Mouse (Mus musculus): Measurements from ENCODE around the gene Mtg1.

The Mtg1 gene

DNA sequence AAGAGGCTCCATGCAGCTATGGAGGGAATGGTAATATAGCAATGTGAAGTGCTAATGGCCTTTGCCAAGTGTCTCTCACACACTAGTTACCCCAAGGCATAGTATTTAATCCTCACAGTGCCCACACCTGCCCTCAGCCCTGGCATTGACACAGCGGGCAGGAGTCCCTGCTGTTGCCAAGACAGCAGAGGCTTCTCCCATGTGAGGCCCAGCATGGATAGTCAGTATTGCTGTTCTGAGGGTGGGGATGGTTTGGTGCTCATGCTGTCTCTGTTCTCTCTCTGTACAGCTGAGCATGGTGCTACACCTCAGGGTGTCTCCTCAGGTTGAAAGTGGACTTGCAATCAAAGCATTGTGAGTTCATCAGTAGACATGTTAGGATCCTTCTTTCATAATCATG, 53.1 kb downstream of the Mtg1 start:
- DNase-seq, result no peak

DNA sequence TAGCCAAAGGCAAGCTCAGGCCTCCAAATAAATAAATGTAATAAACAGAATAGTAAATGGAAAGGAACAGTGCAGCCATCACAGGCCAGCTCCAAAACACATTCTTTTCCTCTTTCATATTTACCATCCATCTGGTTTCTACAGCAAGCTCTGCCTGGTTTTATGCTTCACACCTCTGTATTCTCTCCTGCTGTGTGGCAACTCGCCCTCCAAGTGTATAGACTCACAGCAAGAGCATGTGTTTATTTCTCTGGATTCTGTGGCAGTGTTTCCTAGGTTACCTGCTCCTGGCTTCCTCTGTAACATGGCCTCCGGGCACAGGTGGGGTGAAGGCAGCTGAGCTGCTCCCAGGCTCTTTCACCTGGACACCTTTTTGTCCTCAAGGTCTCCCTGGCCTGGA, 55.1 kb downstream of the Mtg1 start:
- DNase-seq, result no peak

DNA sequence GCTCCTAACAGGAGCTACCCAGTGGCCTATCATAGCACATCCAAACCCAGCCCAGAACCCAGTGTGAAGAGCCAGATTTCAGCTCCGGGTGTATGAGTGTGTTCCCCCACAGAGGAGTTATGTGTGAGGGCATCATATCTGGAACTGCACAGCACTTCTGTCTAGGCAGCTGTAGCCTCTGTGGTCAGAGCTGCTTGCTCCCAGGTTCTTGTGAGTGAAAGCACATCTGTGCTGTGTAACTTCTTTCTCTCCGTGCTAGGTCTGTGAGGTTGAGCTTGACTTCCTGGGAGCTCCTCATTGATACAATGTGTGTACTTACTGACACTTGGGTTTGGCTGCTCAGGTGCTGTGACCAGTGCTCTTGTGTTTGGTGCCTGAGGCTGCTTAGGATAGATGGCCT, 55.5 kb downstream of the Mtg1 start:
- no peak for DNase-seq

DNA sequence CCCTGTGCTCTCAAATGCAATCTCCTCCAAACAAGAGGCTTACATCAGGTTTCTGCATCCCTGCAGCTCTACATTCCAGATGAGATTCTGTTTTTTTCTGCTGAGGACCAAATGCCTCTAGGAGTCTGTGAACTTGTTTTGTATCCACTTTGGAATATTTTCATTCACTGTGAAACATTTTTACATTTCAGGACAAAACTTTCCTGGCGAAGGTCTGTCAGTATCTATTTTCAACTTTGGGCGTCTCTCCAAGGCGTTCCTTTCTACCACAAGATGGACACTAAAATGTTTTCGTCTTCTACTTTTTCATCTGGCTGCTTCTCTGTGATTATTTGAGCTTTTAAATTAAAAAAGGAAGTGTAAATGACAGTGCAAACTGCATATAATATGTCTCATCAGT, 56.7 kb downstream of the Mtg1 start:
- DNase-seq, result no peak

DNA sequence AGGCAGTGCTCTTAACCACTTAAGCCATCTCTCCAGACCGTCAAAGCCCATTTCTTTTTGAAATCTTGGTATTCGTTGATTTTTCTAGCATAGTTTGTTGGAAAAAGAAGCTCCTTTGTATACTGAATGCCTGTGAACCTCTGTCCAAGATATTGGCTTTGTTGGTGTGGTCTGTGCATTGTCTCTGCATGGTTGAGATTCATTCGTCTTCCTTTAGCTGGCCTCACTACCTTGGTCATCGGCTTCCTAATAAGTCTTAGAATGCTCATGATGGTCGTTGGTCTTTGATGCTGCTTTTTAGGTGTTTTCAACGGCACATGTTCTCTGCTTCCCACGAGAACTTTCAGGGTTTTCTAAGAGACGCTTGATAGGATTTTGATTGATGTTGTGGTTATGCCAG, 58.6 kb downstream of the Mtg1 start:
- no peak for DNase-seq

All from cerebellum, postnatal 25 days (tissue).